Mouse (Mus musculus) liver, postnatal 0 days (tissue): Measurements from ENCODE around the gene Arsg.

ENCODE experiments used
- CTCF ChIP-seq: sonication (generic); IDR thresholded peaks from 2 replicates; pipeline ENCODE4 v1.5.1; 2016; ENCODE audit warnings: antibody characterized with exemption, low read depth
- EP300 ChIP-seq: IDR thresholded peaks from 2 replicates; pipeline ENCODE4 v1.6.1; 2016; ENCODE audit warnings: antibody characterized with exemption, low read depth, mild to moderate bottlenecking

DNA sequence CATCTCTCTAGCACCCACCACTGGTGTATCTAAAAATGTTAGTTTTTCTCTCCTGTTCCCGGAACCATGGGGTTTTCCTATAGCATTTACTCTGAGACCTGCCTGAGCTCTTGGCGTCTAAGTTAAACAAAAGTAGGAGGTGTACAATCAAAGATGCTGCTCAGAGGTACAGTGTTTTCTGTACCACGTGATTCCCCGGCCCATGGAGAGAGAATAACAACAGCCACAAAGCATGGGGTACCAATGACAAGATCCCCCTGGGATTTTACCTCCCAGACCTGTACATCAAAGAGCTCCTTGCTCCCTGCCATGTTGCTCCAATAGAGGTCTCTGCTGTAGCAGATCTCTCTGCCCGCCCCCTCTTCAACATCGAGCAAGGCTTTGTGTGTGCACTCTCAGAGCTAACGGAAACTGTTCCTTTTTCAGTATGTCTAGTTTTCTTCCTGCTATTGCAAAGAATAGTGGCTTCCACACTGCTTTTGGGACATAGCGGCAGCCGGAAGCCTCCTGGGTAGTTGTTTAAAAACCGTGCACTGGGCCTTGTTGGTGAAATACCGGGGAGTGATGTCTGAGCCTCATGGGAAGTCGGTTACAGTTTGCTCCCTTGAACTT, 95.9 kb downstream of the Arsg start:
- TF ChIP-seq CTCF (no peak), EP300 (no peak)
